Comparison of ENCODE assay signal across 28 mouse cellular contexts in genomic region chr9:47831412-47831811, GRCm38 (mm10).
"Had no signal": no experiment of that assay in that cellular context is flagged by ENCODE, and none has a peak within 500 bp of the region (broad histone marks: within the 10 kb centered on the region; RNA-seq: fewer than 3 reads in every experiment).

No protein-coding gene starts in this region.

- ATAC-seq: hindbrain, postnatal 0 days; intestine, embryonic 16.5 days had no signal

- DNase-seq: gastrocnemius, adult 2 months; gastrocnemius, postnatal 10 days; gastrocnemius, postnatal 25 days; heart, adult 18-20 months; heart, postnatal 14 days; heart, postnatal 36 days; kidney, adult 11 months; kidney, adult 2 months; kidney, adult 9 months; kidney, postnatal 14 days; kidney, postnatal 36 days; layer of hippocampus, adult 9-11 months; layer of hippocampus, postnatal 36 days; left cerebral cortex, postnatal 4 days; liver; liver, embryonic 13.5 days had no signal

- H3K4me2 ChIP-seq: heart, embryonic 11.5 days; heart, embryonic 13.5 days; heart, embryonic 15.5 days; hindbrain, embryonic 13.5 days; hindbrain, embryonic 15.5 days; kidney, embryonic 15.5 days; limb, embryonic 12.5 days; liver, embryonic 11.5 days; liver, embryonic 13.5 days; liver, embryonic 15.5 days had no signal

- H3K4me1 ChIP-seq: liver, embryonic 13.5 days; liver, embryonic 15.5 days had no signal

- H3K9me3 ChIP-seq: heart, embryonic 13.5 days; heart, embryonic 15.5 days; hindbrain, embryonic 13.5 days; hindbrain, embryonic 15.5 days; kidney, embryonic 15.5 days; limb, embryonic 12.5 days; liver, embryonic 13.5 days; liver, embryonic 15.5 days had no signal

- H3K27me3 ChIP-seq: heart, embryonic 13.5 days; heart, embryonic 15.5 days; hindbrain, embryonic 15.5 days; kidney, embryonic 15.5 days; limb, embryonic 12.5 days; liver, embryonic 13.5 days; liver, embryonic 15.5 days had no signal

- H3K27ac ChIP-seq: gastrocnemius, adult 2 months; heart, embryonic 13.5 days; heart, embryonic 15.5 days; hindbrain, embryonic 13.5 days; hindbrain, embryonic 15.5 days; hindbrain, postnatal 0 days; kidney, embryonic 15.5 days; kidney, postnatal 0 days; limb, embryonic 12.5 days; liver, embryonic 13.5 days; liver, embryonic 15.5 days had no signal

- H3K36me3 ChIP-seq: heart, embryonic 13.5 days; heart, embryonic 15.5 days; hindbrain, embryonic 13.5 days; hindbrain, embryonic 15.5 days; kidney, embryonic 15.5 days; limb, embryonic 12.5 days; liver, embryonic 13.5 days; liver, embryonic 15.5 days had no signal

- H3K9ac ChIP-seq: heart, embryonic 13.5 days; heart, embryonic 15.5 days; hindbrain, embryonic 13.5 days; hindbrain, embryonic 15.5 days; kidney, embryonic 15.5 days; limb, embryonic 12.5 days; liver, embryonic 13.5 days; liver, embryonic 15.5 days had no signal

- H3K4me3 ChIP-seq: gastrocnemius, adult 2 months; heart, embryonic 13.5 days; heart, embryonic 15.5 days; hindbrain, embryonic 13.5 days; hindbrain, embryonic 15.5 days; kidney, embryonic 15.5 days; limb, embryonic 12.5 days; liver, embryonic 13.5 days; liver, embryonic 15.5 days had no signal
